Mouse (Mus musculus) urinary bladder, postnatal 10 days (tissue): Measurements from ENCODE around the gene Rassf2.

Experiments used
- DNase-seq: peaks from one replicate; pipeline ENCODE4 v3.0.0; 2022; ENCODE audit warnings: low spot score

Rassf2 gene

DNA sequence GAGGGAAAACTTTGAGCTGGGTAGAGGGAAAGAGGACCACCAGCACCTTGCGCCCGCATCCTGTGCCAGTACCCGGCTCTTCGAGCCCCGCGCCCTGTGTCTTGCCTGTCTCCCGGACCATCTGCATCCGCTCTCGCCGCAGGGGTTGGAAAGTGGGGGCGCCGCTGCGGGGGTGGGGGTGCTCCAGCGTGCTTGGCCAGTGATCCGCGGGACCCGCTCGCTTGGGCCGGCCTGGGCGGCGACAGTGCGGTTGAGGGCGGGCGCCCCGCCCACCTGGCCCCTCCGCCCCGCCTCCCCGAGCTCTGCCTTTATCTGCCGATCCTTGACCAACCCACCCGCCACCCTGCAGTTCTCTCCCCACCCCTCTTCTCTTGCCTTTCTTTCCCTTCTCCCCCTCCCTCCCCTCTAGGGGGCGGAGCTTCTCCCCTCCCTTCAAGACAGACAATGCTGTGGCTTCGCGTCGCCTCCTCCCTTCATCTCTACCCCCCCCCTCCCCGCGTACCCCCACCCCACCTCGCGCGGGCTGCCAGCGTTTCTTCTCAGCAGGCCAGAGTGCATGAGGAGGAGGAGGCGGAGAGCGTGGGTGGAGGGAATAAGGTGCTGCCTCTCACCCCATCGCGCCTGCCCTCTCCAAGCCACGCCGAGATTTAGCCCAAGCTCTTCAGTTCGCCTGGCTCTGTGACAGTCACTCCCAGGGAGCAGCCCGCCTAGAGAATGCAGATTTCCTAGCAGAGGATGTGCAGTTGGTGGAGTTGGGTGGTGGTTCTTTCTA, at the start of gene Rassf2:
Gene Rassf2, minus strand, starts transcription at position 613 of the 772 bp plus-strand sequence.
- peak; percentile 32 for DNase-seq

DNA sequence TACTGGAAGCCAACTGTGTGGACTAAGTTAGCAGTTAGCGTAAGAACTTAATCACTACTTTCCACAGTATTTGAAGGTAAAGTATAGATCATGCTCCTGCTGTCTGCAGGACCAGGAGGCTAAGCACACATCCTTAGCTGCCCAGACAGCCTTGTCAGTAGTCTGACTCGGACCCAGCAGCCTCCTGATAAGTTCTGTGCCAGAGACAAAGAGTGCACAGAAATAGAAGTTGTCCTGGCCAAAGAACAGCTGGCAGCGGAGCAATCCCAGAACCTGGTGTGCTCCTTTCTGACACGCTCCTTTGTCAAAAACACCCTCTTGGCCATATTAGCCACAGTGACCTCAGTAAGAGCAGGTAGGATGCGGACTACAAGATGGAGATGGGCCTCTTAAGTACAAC, 49.1 kb upstream of the Rassf2 start:
- DNase-seq = no peak

DNA sequence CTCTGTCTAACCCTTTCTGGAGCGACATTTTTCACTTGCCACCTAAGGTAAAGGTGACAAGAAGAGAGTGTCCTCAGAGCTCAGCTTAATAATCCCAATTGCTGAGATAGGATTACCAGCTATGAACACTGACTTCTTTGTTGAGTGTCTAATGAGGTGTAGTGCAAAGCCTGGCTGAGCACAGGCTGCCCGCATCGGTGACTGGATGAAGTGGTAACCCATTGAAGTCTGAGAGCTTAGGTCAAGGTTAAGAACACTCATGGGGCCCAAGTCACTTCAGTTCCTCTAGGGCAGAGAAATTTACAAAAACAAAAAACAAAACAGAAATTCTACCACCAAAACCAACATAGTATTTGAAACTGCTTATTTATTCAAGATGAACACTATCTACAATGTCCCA, 43.0 kb upstream of the Rassf2 start:
- no peak for DNase-seq

DNA sequence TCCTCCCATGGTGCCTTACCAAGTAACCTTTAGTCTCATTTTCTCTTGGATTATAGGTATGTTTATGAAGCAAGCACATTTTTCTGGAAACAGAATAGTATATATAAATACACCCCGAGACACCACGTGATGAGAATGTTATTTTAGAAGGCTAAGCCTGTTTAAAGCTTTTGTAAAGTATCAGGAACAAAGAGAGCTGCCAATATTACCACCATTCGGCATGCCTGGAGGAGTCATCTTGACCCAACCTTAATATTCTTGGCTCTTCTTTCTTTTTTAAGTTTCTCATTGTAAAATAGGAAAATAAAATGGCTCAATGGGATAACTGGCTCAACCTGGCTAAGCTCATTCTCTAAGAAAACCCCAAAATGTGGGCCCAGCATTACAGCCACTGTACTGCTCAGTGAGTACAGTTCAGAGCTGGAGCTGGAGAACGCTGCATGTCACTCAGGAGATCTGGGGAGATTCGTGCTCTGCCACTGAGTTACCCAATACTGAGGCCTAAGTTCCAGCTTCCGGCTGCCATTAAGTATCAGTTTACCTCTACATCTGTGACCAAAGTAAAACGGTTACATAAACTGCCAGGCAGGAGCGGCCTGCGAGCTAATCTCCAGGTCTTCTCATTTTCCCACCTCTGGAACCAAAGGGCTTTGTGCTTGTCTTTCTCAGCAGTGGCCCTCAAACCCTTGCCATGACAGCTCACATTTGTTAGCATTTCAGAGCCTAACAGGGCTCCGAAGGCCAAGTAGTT, 40.1 kb upstream of the Rassf2 start:
- no peak for DNase-seq

DNA sequence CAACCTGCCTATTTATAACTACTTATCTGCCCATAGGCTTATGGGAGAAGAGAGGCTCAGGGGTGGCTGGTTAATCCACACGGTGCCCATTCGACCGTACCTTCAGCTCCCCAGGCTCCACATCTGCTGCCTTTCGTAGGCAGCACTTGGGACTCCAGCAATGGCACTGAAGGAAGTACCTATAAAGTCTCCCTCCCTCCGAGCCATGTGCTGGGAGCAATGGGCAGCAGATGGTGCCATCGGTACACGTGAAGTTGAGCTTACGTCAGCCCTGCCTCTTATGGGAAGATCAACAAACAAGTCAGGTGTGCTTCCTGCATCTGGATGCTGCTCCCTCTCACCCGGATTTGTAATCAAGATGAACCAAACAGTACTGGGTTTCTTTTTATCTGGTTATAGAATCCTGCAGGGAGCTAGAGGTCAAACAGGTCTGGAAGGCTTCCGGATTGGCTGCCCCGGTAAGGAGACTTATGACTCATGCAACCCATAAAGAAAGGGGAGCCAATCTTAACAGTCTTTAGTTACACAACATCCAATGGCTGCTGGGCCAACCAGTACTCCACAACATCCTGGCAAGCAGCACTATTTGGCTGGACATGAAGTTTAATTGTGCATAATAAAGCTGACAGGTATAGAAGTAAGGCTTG, 34.2 kb upstream of the Rassf2 start:
- DNase-seq = no peak

DNA sequence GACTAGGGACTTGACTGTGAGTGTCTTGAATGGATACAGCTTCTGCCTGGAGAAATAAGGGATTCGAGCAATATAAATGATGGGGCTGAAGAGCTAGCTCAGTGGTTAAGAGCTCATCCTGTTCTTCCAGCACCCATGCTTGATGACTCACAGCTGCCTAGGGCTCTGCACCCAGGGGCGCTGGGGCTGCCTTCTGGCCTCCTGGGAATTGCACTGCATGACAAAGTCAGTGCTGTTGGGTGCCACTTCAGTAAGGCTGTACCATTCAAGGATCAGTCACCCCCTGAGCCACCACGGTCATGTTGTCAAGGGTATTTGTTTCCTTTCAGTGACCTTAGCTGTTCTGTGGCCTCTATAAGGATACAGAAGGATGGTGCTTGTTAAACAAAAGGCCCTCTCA, 33.7 kb upstream of the Rassf2 start:
- DNase-seq = no peak

DNA sequence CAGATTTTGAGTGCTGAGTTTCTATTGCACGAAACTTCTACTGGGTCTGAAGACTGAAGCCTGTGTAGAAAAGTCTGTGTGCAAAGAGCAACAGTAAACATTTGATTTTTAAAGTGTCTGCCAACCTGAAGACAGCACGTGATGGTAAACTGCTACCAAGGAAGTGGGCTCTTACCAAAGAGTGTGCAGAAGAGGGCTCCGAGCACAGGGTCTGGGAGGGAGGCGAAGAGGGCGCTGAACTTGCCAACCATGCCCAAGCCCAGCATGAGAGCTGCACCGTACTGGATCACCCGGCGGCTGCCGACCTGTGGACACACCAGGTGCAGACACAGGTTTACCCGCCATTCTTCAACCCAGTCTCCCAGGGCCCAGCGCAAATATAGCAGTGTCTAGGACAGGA, 31.8 kb upstream of the Rassf2 start:
- no peak for DNase-seq

DNA sequence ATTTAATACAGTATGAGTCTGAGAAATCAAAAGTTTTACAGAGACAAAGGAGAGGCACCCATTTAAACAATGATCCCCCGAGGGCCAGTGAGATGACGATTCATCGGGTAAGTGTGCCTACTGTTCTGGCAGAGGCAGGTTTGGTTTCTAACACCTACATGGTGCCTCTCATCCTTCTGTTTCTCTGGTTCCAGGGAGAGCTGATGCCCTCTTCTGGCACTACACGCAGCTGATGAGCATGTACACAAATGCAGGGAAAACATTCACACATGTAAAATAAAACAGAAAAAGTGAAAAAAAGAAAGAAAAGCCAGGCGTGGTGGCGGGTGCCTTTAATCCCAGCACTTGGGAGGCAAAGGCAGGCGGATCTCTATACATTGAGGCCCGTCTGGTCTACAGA, 29.9 kb upstream of the Rassf2 start:
- DNase-seq = no peak

DNA sequence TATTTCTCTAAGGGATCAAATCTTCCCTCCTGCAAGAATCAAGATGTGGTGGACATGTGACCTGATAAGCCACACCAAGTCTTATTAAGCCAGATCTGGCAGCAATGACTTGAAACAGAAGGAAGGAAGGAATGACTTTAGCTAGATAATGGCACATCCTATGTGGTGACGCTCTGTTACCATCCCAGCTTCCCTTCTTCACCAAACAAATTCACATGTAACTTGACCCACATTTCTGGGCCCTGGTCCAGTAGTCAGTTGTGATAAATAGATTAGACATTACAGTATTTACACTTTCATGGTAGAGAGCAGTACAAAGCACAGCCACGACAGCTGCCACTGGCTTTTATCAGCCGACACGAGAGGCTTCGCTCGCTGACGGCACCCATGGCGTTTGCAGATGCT, 25.3 kb upstream of the Rassf2 start:
- DNase-seq = no peak

DNA sequence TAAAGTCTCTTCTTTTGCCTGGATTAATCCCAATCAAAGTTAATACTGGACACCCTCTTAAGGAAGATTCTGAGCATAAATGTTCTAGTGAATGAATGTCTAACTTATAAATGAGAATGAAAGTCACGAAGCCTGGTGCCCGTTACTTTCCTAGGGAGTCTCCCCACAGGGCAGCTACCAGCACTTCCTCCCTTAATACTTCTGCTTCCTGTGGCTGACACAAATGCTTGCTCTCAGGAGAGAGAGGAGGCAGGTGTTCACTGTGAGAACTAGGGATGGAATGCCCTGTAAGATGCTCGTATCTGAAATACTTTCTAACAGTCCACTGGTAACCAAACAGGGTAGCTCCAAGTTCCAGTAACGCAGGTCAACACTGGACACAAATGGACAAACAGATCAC, 23.8 kb upstream of the Rassf2 start:
- no peak for DNase-seq

DNA sequence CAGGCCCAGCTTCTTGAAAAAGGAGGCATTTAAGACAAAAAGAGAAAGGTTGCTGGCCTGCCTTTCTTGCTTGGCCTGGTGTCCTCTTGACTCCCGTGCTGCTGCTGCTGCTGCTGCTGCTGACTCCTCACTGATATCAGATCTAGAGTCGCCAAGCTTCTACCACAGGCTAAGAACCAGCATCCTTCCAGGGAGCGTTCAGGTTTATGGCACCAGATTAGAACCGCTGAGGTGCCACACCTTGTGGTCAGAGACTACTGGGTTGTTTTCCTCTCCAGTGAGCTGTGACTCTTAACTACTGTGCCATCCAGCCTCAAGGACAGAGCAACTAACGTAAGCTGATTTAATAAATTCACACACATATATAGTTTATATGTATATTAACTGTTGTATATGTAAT, 21.7 kb upstream of the Rassf2 start:
- no peak for DNase-seq

DNA sequence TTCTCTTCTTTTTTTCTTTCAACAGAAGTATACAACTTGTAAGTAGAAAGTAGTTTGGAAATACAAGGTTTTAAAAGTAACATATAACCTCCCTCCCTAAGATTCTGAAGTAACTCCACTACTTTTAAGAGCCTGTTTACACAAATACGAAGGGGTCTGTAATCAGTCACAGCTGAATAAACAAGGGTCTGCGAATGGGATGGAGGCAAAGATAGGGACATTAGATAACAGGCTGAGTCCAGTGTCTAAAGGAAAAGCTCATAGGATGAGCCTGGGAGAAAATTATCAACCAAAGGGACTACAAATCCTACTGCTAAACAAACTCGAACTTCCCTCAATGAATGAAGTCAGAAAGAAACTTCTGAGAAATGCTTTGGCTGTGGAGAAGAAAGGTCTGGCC, 19.9 kb upstream of the Rassf2 start:
- no peak for DNase-seq

DNA sequence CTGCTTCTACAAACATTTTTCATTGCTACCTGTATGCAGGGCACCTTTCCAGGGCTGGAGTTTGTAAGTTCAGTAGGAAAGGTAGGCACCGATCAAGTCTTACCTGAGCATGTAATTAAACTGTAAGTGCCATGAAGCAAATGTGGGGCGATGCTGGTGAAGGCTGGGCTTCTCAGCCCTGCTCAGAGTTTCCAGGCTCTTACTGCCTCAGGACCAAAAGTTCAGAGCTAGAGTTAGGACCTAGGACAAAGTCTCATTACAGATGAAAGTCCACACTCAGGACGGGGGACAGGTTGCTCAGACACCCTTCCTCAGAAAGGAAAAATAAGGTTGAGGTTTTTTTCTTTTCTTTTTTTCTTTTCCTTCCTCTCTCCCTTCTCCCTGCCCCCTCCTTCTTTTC, 19.4 kb upstream of the Rassf2 start:
- no peak for DNase-seq

DNA sequence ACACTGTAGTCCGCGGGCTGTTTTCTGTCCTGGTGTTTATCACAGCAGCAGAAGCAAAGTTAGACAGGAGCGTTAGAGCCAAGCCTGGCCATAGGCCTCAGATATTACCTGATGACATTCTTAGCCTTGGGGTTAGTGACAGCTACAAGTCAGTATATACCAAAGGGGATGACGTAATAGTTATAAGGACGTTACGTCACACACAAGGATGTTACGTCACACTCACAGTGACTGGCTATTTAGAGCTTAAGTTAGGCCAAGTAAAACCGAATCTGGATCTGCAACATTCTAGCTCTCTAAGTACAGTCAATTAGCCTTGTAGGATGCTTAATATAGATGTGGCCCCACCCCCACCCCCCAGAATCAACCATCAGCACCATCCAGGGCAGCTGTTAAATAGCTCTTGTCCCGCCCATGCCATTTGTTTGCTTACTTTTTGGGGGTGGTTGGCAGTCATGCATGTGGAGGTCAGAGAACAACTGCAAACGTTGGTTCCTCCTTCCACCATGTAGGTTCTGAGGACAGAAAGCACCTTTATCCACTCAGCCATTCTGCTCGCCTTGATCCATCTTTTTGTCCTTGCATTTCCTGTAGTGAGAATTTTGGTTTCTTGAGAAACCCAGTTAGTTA, 18.2 kb upstream of the Rassf2 start:
- no peak for DNase-seq

DNA sequence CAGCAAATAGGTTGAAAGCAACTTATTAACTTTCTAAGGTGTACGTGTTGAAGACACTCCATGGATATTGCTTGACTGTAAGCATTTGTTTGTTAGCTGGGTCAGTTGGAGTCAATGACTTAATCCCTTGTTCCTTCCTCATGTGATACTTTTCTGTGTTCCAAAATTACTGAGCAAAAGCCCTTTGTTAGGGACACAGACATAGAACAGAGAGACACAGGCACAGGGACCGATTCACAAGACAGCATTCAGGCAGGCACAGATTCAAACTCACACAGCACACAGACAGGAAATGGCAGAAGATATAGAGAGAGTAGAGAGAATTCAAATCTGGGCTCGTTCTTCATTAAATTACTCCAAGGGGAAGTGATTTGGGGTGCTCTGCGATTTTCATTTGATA, 17.3 kb upstream of the Rassf2 start:
- no peak for DNase-seq

DNA sequence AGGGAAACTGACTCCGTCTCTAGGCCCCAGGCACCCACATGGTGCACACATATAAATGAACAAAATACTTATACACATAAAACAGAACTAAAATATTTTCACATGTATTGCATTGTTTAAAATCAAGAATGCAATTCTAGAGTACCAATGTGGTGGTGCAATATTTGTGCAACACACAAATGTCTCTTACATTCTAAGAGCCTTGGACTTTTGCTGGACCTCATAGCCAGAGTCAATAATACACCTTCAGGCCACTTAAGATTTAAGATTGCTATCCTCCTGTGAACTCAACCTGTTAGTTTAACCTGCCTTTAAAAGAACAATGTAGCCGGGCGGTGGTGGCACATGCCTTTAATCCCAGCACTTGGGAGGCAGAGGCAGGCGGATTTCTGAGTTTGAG, 16.6 kb upstream of the Rassf2 start:
- no peak for DNase-seq

DNA sequence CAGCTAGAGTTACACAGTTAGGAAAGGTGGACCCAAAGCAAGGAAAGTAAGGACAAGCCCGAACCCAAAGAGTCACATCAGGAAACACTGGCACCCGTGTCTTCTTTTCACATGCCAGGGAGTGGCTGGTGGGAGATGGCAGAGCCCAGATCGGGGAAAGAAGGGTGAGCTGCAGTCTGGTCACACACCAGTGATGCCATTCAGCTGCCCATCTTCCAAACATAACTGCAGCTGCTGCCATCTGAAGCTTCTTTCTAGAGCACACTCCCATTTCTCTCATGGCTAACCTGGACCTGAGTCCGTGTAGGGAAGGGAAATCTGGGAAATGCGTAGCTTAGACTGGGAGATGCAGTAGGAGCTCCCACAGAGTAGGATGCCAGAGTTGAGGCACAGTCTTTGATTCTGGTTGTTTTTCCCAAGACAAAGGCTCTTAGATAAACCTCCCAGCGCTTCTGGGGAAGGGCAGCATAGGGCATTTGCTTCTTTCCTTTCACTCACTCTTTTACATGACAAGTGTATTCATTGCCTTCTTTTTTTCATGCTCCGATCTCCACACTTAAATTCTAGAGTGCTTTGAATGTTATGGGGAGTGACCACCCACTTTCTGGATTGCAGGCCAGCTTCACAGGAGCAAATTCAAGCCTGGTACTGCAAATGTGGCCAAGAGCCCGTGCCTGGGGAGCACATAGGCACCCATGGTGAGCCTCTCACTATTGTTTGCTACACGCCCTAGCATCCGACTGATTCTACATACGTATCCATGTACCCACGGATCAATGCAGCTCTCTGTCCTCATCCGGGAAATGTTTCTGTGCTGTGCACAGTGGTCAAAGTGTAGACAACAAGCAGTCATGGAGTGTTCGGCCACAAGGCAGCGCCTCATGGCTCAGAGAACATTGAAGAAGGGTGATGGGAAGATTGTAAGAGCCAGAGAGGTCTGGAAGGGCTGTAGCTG, 14.5 kb upstream of the Rassf2 start:
- no peak for DNase-seq

DNA sequence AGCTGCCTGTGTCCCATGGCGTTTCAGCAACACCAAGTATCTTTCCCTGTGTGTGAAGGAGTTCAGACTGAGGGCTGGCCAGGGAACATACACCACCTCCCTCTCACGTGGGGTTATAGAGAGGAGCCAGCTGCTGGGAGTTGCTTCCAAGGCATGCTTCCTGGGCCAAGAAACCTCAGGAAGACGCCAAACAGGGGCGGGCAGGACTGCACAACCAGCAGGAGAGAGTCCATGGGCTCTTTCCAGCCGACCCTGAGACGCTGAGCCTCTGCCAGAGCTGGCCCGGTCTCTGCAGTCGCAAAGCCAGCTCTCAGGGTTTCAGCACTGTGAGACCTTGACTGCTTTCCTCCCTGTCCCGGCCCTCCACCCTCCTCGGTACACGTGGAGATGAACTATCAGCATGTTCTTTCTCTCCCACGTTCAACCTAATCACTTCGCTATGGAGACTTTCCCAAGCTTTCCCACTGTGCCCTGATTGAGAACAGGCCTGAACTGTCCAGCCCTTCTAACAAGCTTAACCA, 13.1 kb upstream of the Rassf2 start:
- DNase-seq = peak; percentile 24

DNA sequence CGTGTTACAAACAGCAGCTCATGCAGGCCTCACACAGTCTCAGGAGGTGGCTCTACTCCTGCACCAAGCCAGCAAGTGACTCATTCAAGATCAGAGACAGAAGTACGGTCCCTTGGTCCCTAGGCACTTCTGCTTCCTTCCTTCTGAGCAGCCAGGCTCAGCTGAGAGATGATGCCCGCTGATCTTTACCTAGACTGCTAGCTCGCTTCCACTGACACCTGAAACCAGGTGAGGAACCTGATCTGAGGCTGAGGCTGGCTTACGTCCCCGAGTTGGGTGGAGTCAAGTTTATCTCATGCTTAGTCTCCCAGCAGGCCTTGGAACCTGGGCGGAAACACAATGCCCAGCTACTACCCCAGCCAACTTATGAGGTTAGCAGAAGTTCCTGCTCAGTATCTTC, 9.8 kb upstream of the Rassf2 start:
- no peak for DNase-seq

DNA sequence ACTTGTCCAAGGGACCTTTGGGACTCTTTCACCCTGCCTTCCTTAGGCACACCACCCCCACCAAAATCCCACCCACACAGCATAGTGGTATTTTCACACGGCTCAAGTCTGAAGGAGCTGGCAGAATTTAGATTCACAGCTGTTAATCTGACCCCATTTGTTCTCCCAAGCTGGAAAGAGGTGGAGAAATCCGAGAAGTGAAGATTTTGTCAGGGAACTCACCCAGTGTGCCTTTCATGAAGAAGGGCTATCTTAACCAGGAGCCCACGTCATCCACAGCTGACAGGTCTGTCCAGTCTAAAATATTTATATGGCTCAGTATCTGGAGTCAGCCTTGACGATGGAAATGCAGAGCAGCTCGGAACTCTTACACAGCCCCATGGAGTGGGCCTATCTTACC, 6.3 kb upstream of the Rassf2 start:
- no peak for DNase-seq

DNA sequence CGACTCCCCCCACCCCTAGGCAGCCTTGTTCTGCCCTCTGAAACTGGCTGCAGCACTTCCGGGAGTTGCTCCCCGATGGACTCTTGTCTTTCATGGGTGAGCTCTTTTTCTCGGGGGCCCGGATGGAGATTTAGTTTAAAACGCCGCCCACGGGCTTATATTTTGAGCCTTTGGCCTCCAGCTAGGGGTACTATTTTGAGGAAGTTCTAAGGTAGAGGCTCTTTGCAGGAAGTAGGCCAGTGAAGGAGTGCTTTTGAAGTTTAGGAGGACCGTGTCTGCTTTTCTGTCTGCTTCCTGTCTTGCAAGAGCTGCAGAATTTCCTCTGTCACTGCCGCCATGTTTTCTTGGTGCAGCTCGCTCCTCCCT, 5.4 kb upstream of the Rassf2 start:
- DNase-seq = no peak
